Mouse (Mus musculus): ENCODE measurements around the gene Lrrc4. TPM values are rescaled to one million over a fixed set of nuclear protein-coding genes. Genes with fewer than 3 reads are reported as not detected.

Lrrc4 gene
- total RNA-seq, 2 experiments from 2014 or later, result 0.23 to 0.36 TPM

- DNase-seq (ENCODE audit: low spot score), result no peak
- intact Hi-C loops (cut with DNase I), result no loop called here
Observed at GRCm38 (mm10) chr6:28692659-28693058, 138.9 kb downstream of the Lrrc4 start.

GRCm38 (mm10) chr6:28687776-28688175, 143.8 kb downstream of the Lrrc4 start:
- DNase-seq (ENCODE audit: low spot score), result no peak
- intact Hi-C loops (cut with DNase I), result no loop called here

- DNase-seq (ENCODE audit: low spot score), result no peak
- intact Hi-C loops (cut with DNase I), result no loop called here
Observed at GRCm38 (mm10) chr6:28685745-28686144, 145.8 kb downstream of the Lrrc4 start.

- intact Hi-C loops (cut with DNase I), result no loop called here
Observed at GRCm38 (mm10) chr6:28685052-28685451, 146.5 kb downstream of the Lrrc4 start.

GRCm38 (mm10) chr6:28681521-28682457, 149.8 kb downstream of the Lrrc4 start:
- intact Hi-C loops (cut with DNase I), result no loop called here
- DNase-seq (ENCODE audit: low spot score), result no peak

More at GRCm38 (mm10) chr6:28685052-28685451, 146.5 kb downstream of the Lrrc4 start:
- DNase-seq (ENCODE audit: low spot score), result no peak

GRCm38 (mm10) chr6:28680537-28680936, 151.0 kb downstream of the Lrrc4 start:
- intact Hi-C loops (cut with DNase I), result no loop called here
- DNase-seq (ENCODE audit: low spot score), result no peak

GRCm38 (mm10) chr6:28678896-28679295, 152.7 kb downstream of the Lrrc4 start:
- no peak for DNase-seq (ENCODE audit: low spot score)
- intact Hi-C loops (cut with DNase I), result no loop called here

GRCm38 (mm10) chr6:28674686-28675085, 156.9 kb downstream of the Lrrc4 start:
- DNase-seq (ENCODE audit: low spot score), result no peak
- intact Hi-C loops (cut with DNase I), result no loop called here

- no peak for DNase-seq (ENCODE audit: low spot score)
- intact Hi-C loops (cut with DNase I), result no loop called here
Observed at GRCm38 (mm10) chr6:28672388-28672787, 159.2 kb downstream of the Lrrc4 start.

GRCm38 (mm10) chr6:28669251-28669650, 162.3 kb downstream of the Lrrc4 start:
- intact Hi-C loops (cut with DNase I), result no loop called here
- DNase-seq (ENCODE audit: low spot score), result no peak

- intact Hi-C loops (cut with DNase I), result no loop called here
- no peak for DNase-seq (ENCODE audit: low spot score)
Observed at GRCm38 (mm10) chr6:28667586-28667985, 164.0 kb downstream of the Lrrc4 start.

GRCm38 (mm10) chr6:28664716-28665115, 166.8 kb downstream of the Lrrc4 start:
- no peak for DNase-seq (ENCODE audit: low spot score)
- intact Hi-C loops (cut with DNase I), result no loop called here

- DNase-seq (ENCODE audit: low spot score), result no peak
- intact Hi-C loops (cut with DNase I), result no loop called here
Observed at GRCm38 (mm10) chr6:28663670-28664069, 167.9 kb downstream of the Lrrc4 start.

GRCm38 (mm10) chr6:28663004-28663403, 168.5 kb downstream of the Lrrc4 start:
- no peak for DNase-seq (ENCODE audit: low spot score)
- intact Hi-C loops (cut with DNase I), result no loop called here

- intact Hi-C loops (cut with DNase I), result no loop called here
- no peak for DNase-seq (ENCODE audit: low spot score)
Observed at GRCm38 (mm10) chr6:28656511-28656910, 175.0 kb downstream of the Lrrc4 start.

- DNase-seq (ENCODE audit: low spot score), result no peak
- intact Hi-C loops (cut with DNase I), result no loop called here
Observed at GRCm38 (mm10) chr6:28645231-28645630, 186.3 kb downstream of the Lrrc4 start.

- DNase-seq (ENCODE audit: low spot score), result no peak
- intact Hi-C loops (cut with DNase I), result no loop called here
Observed at GRCm38 (mm10) chr6:28642909-28643308, 188.6 kb downstream of the Lrrc4 start.

GRCm38 (mm10) chr6:28640088-28640487, 191.5 kb downstream of the Lrrc4 start:
- intact Hi-C loops (cut with DNase I), result no loop called here
- no peak for DNase-seq (ENCODE audit: low spot score)

GRCm38 (mm10) chr6:28635531-28636348, 195.8 kb downstream of the Lrrc4 start:
- DNase-seq (ENCODE audit: low spot score), result no peak
- intact Hi-C loops (cut with DNase I), result no loop called here

- DNase-seq (ENCODE audit: low spot score), result no peak
Observed at GRCm38 (mm10) chr6:28635092-28635491, 196.5 kb downstream of the Lrrc4 start.

GRCm38 (mm10) chr6:28633656-28634055, 197.9 kb downstream of the Lrrc4 start:
- intact Hi-C loops (cut with DNase I), result no loop called here
- no peak for DNase-seq (ENCODE audit: low spot score)

More at GRCm38 (mm10) chr6:28635092-28635491, 196.5 kb downstream of the Lrrc4 start:
- intact Hi-C loops (cut with DNase I), result no loop called here

All from heart, postnatal 25 days (tissue).